Mouse (Mus musculus) heart, embryonic 12.5 days (tissue): ENCODE measurements around the gene Jpt1. TPM values are rescaled to one million over a fixed set of nuclear protein-coding genes. Genes with fewer than 3 reads are reported as not detected.
A peak's percentile ranks its signal among the peaks of the same experiment; 100 is the strongest.

ENCODE experiments used
- ATAC-seq: fragments of 200-750 bp; cut with Nextera tagmentation; 2 replicates; pipeline ENCODE4 v1.8.0; 2017; ENCODE audit warnings: moderate TSS enrichment, moderate library complexity; ENCODE audit not compliant: insufficient number of reproducible peaks, low FRiP score
- H3K27ac ChIP-seq: fragments of 300-500 bp; sonication (generic); 2 replicates; pipeline ENCODE4 v1.5.1; 2016; ENCODE audit warnings: mild to moderate bottlenecking, moderate library complexity; ENCODE audit not compliant: poor library complexity, severe bottlenecking
- H3K27me3 ChIP-seq: fragments of 300-500 bp; sonication (generic); replicated peaks from 2 replicates; pipeline ENCODE4 v1.6.1; 2016; ENCODE audit warnings: mild to moderate bottlenecking, moderate library complexity
- H3K36me3 ChIP-seq: fragments of 300-500 bp; sonication (generic); 2 replicates; pipeline ENCODE4 v1.6.1; 2016; ENCODE audit warnings: mild to moderate bottlenecking, moderate library complexity
- H3K4me1 ChIP-seq: fragments of 300-500 bp; sonication (generic); replicated peaks from 2 replicates; pipeline ENCODE4 v1.6.1; 2016; ENCODE audit warnings: mild to moderate bottlenecking
- H3K4me2 ChIP-seq: fragments of 300-500 bp; sonication (generic); 2 replicates; pipeline ENCODE4 v1.6.1; 2016; ENCODE audit warnings: mild to moderate bottlenecking, moderate library complexity
- H3K4me3 ChIP-seq: fragments of 300-500 bp; sonication (generic); 2 replicates; pipeline ENCODE4 v1.5.1; 2016; ENCODE audit warnings: mild to moderate bottlenecking
- H3K9ac ChIP-seq: fragments of 300-500 bp; sonication (generic); 2 replicates; pipeline ENCODE4 v1.6.1; 2016; ENCODE audit warnings: mild to moderate bottlenecking, moderate library complexity
- H3K9me3 ChIP-seq: fragments of 300-500 bp; sonication (generic); replicated peaks from 2 replicates; pipeline ENCODE4 v1.6.1; 2016; ENCODE audit warnings: mild to moderate bottlenecking, moderate library complexity
- WGBS: fragments of 180-500 bp; shearing (Covaris S2); methylation state at CpG from one replicate; pipeline ENCODE4 v1.1.7; 2016; 5-methylcytosine and 5-hydroxymethylcytosine counted together
- polyA plus RNA-seq: library from polyadenylated mRNA; unstranded; fragments of >200 nt; fragmentation: Nextera tagmentation; extraction: Ambion mirVana; gene quantifications from 2 replicates; pipeline ENCODE4 v1.2.1, GENCODE M21; 2016

The Jpt1 gene
- 413 and 440 TPM in 2 replicates for polyA plus RNA-seq

- peak; percentile 95 for ATAC-seq
- Histone ChIP-seq H3K9me3 (no peaks in the 10 kb centered on the region), H3K36me3 (no peaks in the 10 kb centered on the region), H3K4me1 (peaks cover 46% of the 10 kb centered on the region), H3K27me3 (no peaks in the 10 kb centered on the region), H3K27ac (peak within 1 kb of the TSS; percentile 91), H3K4me2 (peak within 1 kb of the TSS; percentile 93), H3K9ac (peak within 1 kb of the TSS; percentile 99), H3K4me3 (peak within 1 kb of the TSS; percentile 89)
- WGBS: 0% methylated on average over 24 of the region's 24 CpGs
These were observed at the start of gene Jpt1 for GRCm38 (mm10) chr11:115514238-115514663. Gene Jpt1 (minus strand): TSS chr11:115514387.

- Histone ChIP-seq H3K9ac (peak overlapping the region; percentile 80), H3K4me3 (peak overlapping the region; percentile 90), H3K27me3 (no peaks in the 10 kb centered on the region), H3K4me2 (peak overlapping the region; percentile 82), H3K36me3 (peaks cover 28% of the 10 kb centered on the region), H3K4me1 (peaks cover 9% of the 10 kb centered on the region), H3K9me3 (no peaks in the 10 kb centered on the region), H3K27ac (0 out of 2 replicates have a peak overlapping the region, but pooled peaks have one; percentile 61)
- no peak for ATAC-seq
- WGBS: 37% methylated on average over 4 of the region's 4 CpGs
These were observed 49.2 kb upstream of the Jpt1 start for GRCm38 (mm10) chr11:115563406-115563805.

- H3K9ac ChIP-seq: no peak overlapping the region
- H3K9me3 ChIP-seq: no peaks in the 10 kb centered on the region
- 72% methylated on average over 17 of the region's 17 CpGs for WGBS
- no peaks in the 10 kb centered on the region for H3K27me3 ChIP-seq
- no peak overlapping the region for H3K27ac ChIP-seq
- no peaks in the 10 kb centered on the region for H3K4me1 ChIP-seq
- no peak overlapping the region for H3K4me3 ChIP-seq
- ATAC-seq: no peak
- H3K4me2 ChIP-seq: no peak overlapping the region
- H3K36me3 ChIP-seq: no peaks in the 10 kb centered on the region
These were observed 41.5 kb upstream of the Jpt1 start for GRCm38 (mm10) chr11:115555717-115556116.

DNA sequence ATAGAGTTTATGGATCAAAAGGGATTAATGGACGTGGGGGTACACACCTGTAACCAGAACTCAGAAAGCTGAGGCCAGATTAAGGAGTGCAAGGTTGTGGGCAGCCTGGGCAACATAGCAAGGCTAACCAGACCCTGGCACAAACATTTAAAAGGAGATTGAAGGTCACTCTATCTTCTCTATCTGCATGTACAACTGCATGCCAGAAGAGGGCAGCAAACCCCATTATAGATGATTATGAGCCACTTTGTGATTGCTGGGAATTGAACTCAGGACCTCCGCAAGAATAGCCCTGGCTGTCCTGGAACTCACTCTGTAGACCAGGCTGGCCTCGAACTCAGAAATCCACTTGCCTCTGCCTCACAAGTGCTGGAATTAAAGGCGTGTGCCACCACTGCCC is 38.6 kb upstream of the Jpt1 start:
- no peaks in the 10 kb centered on the region for H3K4me1 ChIP-seq
- 58% methylated on average over 4 of the region's 4 CpGs for WGBS
- ATAC-seq: no peak

GRCm38 (mm10) chr11:115543571-115543970 is 29.4 kb upstream of the Jpt1 start:
- H3K27me3 ChIP-seq: 0 out of 2 replicates have a peak, but pooled peaks cover 11% of the 10 kb centered on the region
- 70% methylated on average over 4 of the region's 4 CpGs for WGBS
- no peak overlapping the region for H3K27ac ChIP-seq
- H3K9ac ChIP-seq: no peak overlapping the region
- no peaks in the 10 kb centered on the region for H3K4me1 ChIP-seq
- no peaks in the 10 kb centered on the region for H3K9me3 ChIP-seq
- H3K36me3 ChIP-seq: no peaks in the 10 kb centered on the region
- no peak for ATAC-seq
- H3K4me3 ChIP-seq: no peak overlapping the region
- no peak overlapping the region for H3K4me2 ChIP-seq

More for the DNA sequence above, 38.6 kb upstream of the Jpt1 start:
- no peak overlapping the region for H3K9ac ChIP-seq
- no peaks in the 10 kb centered on the region for H3K27me3 ChIP-seq
- no peaks in the 10 kb centered on the region; the same call in 1 of the 2 replicates for H3K9me3 ChIP-seq
- no peak overlapping the region for H3K27ac ChIP-seq
- H3K4me2 ChIP-seq: no peak overlapping the region
- H3K36me3 ChIP-seq: no peaks in the 10 kb centered on the region
- no peak overlapping the region for H3K4me3 ChIP-seq

DNA sequence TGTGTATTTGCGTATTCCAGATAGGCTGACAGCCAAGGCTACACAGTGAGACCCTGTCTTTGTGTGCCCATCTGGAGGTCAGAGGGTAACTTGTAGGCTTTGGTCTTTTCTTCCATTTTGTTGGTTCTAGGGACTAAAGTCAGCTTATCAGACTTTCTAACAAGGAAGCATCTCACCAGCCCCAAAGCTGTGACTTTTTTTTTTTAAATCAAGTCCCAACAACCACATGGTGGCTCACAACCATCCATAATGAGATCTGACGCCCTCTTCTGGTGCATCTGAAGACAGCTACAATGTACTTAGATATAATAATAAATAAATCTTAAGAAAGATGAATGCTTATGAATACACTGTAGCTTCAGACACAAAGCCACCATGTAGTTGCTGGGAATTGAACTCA is 23.9 kb upstream of the Jpt1 start:
- no peak overlapping the region for H3K9ac ChIP-seq
- 0 out of 2 replicates have a peak, but pooled peaks cover 6% of the 10 kb centered on the region for H3K27me3 ChIP-seq
- H3K4me1 ChIP-seq: peaks cover 8% of the 10 kb centered on the region; the same call in 1 of the 2 replicates
- H3K4me2 ChIP-seq: no peak overlapping the region
- no peak for ATAC-seq
- WGBS: 63% methylated on average over 2 of the region's 2 CpGs
- H3K9me3 ChIP-seq: no peaks in the 10 kb centered on the region
- H3K27ac ChIP-seq: no peak overlapping the region
- H3K4me3 ChIP-seq: no peak overlapping the region
- H3K36me3 ChIP-seq: peaks cover 10% of the 10 kb centered on the region

DNA sequence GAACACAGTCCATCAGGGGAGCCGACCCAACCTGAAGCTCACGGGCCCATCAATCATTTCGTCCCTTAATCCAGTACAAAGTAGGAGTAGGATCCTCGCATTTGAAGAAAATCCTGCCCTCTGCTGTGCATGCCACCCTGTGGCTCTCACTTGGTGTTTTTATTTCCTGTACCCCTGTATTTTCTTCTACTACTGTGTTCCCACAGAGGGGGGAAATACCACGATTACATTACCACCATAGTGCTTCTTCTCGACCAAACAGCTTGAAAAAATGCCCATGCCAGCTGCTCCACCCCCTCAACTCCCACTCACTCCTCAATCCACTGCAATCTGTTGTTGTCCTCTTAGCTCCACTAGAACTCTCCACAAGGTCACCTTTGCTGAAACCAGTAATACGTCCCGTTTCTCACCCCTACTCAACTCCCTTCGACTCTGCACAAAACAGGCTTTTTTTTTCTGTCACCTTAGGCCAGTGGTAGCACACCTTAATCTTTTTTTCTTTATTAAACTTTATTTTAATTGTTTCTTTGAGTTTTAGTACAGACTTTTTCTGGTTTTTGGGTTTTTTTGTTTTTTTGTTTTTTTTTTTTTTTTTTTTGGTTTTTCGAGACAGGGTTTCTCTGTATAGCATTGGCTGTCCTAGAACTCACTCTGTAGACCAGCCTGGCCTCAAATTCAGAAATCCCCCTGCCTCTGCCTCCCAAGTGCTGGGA is 22.8 kb upstream of the Jpt1 start:
- peaks cover 8% of the 10 kb centered on the region; the same call in 1 of the 2 replicates for H3K4me1 ChIP-seq
- ATAC-seq: no peak
- H3K27ac ChIP-seq: peak overlapping the region; percentile 100
- H3K36me3 ChIP-seq: peaks cover 20% of the 10 kb centered on the region
- no peaks in the 10 kb centered on the region for H3K27me3 ChIP-seq
- H3K4me3 ChIP-seq: peak overlapping the region; percentile 100
- WGBS: 87% methylated on average over 10 of the region's 10 CpGs
- H3K9ac ChIP-seq: no peak overlapping the region
- H3K4me2 ChIP-seq: peak overlapping the region; percentile 86
- H3K9me3 ChIP-seq: no peaks in the 10 kb centered on the region

- H3K36me3 ChIP-seq: peaks cover 28% of the 10 kb centered on the region
- peak within 1 kb of the TSS; percentile 100 for H3K9ac ChIP-seq
- H3K9me3 ChIP-seq: no peaks in the 10 kb centered on the region
- H3K4me2 ChIP-seq: peak within 1 kb of the TSS; percentile 86
- peak within 1 kb of the TSS; percentile 100 for H3K27ac ChIP-seq
- H3K4me3 ChIP-seq: peak within 1 kb of the TSS; percentile 100
- H3K4me1 ChIP-seq: peaks cover 8% of the 10 kb centered on the region; the same call in 1 of the 2 replicates
- H3K27me3 ChIP-seq: no peaks in the 10 kb centered on the region
- 2% methylated on average over 69 of the region's 70 CpGs for WGBS
- ATAC-seq: peak; percentile 89
These were observed 22.0 kb upstream of the Jpt1 start, which contains the start of gene Sumo2 for GRCm38 (mm10) chr11:115536038-115536681. Gene Sumo2 (minus strand): TSS chr11:115536276.

GRCm38 (mm10) chr11:115535401-115536037 is 21.3 kb upstream of the Jpt1 start:
- under 1% methylated on average over 62 of the region's 84 CpGs for WGBS
- ATAC-seq: peak; percentile 85

GRCm38 (mm10) chr11:115534759-115535371 is 20.7 kb upstream of the Jpt1 start:
- H3K4me2 ChIP-seq: peak overlapping the region; percentile 86
- ATAC-seq: no peak
- 5% methylated on average over 11 of the region's 11 CpGs for WGBS
- peaks cover 35% of the 10 kb centered on the region for H3K36me3 ChIP-seq
- no peaks in the 10 kb centered on the region for H3K27me3 ChIP-seq
- H3K4me1 ChIP-seq: peaks cover 8% of the 10 kb centered on the region; the same call in 1 of the 2 replicates
- no peaks in the 10 kb centered on the region for H3K9me3 ChIP-seq
- peak overlapping the region; percentile 100 for H3K27ac ChIP-seq
- peak overlapping the region; percentile 100 for H3K4me3 ChIP-seq
- peak overlapping the region; percentile 100 for H3K9ac ChIP-seq

More at GRCm38 (mm10) chr11:115535401-115536037, 21.3 kb upstream of the Jpt1 start:
- H3K4me3 ChIP-seq: peak overlapping the region; percentile 100
- peaks cover 8% of the 10 kb centered on the region; the same call in 1 of the 2 replicates for H3K4me1 ChIP-seq
- H3K9ac ChIP-seq: peak overlapping the region; percentile 100
- peak overlapping the region; percentile 86 for H3K4me2 ChIP-seq
- no peaks in the 10 kb centered on the region for H3K9me3 ChIP-seq
- peak overlapping the region; percentile 100 for H3K27ac ChIP-seq
- H3K27me3 ChIP-seq: no peaks in the 10 kb centered on the region
- peaks cover 30% of the 10 kb centered on the region for H3K36me3 ChIP-seq
